Mouse (Mus musculus): ENCODE measurements around the gene Trim41. TPM values are rescaled to one million over a fixed set of nuclear protein-coding genes. Genes with fewer than 3 reads are reported as not detected.
"Not testable (repeated sequence)": the region's sequence is repeated elsewhere in the genome, so short reads cannot be mapped to it uniquely, and the experiment has no call there.

Trim41 gene
- 10 to 100 TPM; 62.4 to 69.7 TPM for total RNA-seq (2021)
- long read RNA-seq, experiment 1, partial matches to known transcripts = 4 of 8 reads
- long read RNA-seq, experiment 1, other reads (novel, unspliced or antisense) = 2 of 8 reads
- long read RNA-seq, experiment 2, transcript Trim41-201 (6 exons, 3,432 nt) = major isoform, 6 of 24 reads
- long read RNA-seq, experiment 2, partial matches to known transcripts = 6 of 24 reads
- long read RNA-seq, experiment 2, other reads (novel, unspliced or antisense) = 12 of 24 reads

DNA sequence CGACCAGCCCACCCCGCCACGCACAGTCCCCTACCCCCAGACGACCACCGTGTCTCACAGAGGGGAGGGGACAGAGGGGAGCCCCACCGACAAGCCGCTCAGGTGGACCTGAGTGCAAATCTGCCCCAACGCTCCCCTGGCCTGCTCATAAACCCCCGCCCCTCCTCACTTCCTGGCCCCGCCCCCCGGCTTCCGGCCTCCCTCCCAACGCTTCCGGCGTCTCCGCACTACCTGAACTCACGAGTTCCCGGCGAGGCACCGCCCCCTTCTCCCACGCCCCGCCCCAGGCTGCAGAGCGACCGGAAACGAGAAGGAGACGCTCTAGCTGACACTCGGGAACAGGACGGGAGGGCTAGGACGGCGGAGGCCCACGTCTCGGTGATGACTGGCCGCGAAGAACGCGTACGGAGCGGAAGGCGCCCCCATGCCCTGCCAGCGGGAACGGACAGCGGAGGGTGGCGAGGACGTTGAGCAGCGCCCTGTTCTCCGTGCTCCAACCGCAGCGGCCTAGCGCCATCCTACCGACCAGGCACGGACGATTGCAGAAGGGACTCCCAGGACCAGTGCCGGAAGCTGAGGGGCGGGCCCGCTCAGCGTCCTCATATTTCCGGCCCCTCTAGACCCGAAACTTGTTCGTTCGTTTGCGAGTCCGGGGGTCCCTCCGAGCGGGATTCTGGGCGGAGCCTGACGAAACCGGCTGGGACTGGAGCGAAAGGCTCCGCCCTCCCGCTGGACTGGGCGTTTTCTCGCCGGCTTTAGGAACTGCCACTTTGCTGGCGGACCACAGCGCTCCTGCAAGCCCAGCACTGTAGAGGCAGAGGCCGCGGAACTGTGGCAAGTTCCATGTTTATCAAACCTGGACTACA is at the start of gene Trim41:
Gene Trim41, minus strand, starts transcription at position 554 of the 866 bp plus-strand sequence.
- peak; percentile 98 to 99 for DNase-seq (ENCODE audit: low spot score in 2 of 2)

DNA sequence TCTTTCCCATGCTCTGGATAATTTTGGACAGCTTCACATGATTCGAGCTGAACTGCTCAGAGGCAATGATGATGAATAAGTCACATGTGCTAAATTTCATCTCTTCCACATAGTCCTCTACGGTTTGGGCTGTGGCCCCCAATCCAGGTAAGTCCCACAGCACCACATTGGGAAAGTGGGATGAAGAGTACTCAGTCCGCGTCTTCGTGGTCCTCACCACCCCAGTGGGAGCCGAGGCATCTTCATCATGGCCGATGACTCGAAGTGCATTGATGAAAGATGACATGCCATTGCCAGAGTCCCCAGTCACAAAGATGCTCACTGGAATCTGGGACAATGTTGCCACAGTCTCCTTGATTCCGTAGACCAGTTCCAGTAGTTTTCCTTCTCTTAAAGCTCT is 49.3 kb upstream of the Trim41 start:
- no peak for DNase-seq (ENCODE audit: low spot score in 2 of 2)

DNA sequence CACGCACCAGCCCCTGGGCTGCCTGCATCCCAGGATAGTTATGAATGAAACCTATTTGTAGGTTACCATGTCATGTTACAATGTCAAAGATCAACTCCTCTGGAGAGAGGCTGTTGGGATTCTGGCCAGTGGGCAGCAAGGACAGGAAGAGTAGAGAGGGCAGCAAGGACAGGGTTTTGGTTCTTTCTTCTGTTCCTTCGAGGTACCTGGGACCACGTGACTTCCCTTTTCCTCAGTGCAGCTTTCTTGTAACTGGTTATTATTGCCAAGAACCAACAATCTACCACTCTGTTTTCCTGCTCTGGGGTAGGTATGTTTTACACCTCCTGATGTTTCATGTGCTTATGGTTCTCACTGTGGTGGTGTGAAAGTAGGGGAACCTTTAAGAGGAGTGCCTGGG is 46.7 kb upstream of the Trim41 start:
- no peak for DNase-seq (ENCODE audit: low spot score in 2 of 2)

DNA sequence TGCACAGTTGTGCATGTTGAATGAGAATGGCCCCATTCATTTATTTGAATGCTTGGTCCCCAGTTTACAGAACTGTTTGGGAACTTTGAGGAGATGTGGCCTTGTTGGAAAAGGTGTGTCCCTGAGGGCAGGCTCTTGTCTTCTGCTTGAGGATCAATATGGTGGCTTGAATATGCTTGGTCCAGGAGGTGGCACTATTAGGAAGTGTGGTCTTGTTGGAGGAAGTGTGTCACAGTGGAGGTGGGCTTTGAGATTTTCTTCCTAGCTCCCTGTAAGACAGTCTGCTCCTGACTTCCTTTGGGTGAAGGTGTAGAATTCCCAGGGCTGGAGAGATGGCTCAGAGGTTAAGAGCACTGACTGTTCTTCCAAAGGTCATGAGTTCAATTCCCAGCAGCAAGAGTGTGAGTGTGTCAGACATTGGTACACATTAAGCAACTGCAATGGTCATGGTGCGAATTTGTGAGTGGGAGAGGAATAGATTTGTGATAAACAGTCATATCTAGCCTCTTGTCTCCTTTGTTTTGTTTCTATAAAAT is 45.7 kb upstream of the Trim41 start:
- DNase-seq (ENCODE audit: low spot score in 2 of 2) = no peak

DNA sequence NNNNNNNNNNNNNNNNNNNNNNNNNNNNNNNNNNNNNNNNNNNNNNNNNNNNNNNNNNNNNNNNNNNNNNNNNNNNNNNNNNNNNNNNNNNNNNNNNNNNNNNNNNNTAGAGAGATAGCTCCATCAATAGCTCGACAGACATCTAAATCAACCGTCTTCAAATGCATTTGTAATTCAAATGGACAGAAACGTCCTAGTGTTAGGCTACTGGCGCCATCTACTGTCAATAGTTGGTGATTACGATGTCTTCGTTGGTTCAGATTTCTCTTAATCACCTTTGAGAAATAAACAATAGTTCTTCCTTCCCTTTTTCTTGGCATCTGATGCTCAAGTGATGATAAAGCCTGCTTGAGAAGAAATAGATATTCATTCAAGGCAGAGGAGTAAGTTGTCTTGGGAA is 41.9 kb upstream of the Trim41 start:
- DNase-seq (ENCODE audit: low spot score in 2 of 2) = no peak

DNA sequence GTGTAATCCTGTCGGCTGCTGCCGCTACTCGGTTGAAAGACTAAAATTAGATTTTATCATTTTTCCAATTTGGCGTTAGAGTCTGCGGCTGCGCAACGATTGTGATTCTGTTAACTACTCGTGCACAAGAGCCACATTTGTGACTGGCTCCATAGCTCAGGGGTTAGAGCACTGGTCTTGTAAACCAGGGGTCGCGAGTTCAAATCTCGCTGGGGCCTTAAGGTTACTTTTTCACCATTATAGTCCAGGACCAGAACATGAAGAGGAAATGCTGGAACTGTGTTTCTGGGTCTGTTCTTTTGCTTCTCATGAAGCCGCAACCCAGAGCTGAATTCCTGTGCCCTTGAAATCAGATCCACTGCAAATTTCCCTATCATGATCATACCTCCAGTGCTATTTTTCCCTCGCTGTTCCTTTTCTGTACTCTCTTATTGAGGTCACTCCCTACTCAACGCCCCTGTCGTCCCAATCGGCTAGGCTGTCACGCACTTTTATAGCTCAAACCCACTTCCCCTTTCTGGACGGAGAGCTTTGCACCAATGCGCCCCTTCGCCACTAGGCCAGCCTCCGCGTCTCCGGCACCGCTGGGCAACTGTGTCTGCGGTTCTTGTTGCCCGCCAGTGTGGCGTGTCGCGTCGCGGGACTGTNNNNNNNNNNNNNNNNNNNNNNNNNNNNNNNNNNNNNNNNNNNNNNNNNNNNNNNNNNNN is 36.5 kb upstream of the Trim41 start:
- peak; percentile 61 to 67 for DNase-seq (ENCODE audit: low spot score in 2 of 2)

DNA sequence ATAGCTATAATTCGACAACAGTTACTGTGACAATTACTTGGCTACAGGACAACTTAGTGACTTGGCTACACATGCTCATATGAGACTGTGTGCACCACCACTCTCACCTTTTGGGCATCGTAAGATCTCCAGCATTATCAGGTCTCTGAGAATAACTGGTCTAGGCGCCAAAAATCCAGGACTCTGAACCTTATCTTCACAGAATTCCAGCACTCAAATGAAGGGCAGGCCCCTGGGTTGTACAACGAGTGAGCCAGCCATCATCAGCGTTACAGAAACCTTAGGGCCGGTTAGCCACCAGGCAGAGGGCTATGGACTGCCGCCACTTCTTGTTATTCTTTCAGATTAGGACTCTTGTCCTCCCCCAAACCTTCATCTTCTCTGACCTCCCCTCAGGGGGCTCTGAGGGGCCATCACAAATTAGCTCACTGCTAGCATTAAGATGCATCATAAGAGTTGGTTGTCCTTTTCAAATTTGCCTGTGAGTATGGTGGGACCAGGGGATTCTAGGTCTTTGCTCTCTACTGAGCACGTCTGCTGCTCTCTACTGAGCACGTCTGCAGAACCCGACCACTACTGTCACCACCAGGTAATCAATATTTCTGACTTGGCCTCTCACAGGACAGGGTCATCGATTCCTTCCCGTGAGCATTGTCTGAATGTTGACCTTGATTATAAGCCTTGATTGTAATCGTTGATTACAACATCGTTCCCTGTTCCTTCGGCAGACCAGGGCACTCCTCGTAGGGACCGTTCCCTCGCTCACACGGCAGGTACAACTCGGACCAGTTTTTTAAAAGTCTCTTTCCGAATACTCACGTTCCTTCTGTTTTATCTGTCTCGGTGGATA is 35.7 kb upstream of the Trim41 start:
- DNase-seq (ENCODE audit: low spot score in 2 of 2) = no peak

DNA sequence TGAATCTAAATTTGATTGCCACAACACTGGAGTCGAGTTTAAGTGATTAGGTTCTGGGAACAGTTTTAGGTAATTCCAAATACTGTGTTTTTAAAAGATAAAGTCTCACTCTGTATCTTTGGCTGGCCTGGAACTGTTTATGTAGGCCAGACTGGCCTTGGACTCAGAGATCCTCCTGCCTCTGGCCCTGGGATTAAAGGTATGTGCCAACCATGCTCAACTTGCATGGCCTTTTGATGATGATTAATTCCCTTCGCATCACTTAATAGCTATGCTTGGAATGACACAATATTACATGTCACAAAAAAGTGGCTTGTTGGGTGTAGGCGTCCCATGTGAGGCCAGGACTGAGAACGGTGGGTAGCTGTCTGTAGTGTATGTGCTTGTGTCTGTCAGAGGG is 35.0 kb upstream of the Trim41 start:
- DNase-seq (ENCODE audit: low spot score in 2 of 2) = no peak

DNA sequence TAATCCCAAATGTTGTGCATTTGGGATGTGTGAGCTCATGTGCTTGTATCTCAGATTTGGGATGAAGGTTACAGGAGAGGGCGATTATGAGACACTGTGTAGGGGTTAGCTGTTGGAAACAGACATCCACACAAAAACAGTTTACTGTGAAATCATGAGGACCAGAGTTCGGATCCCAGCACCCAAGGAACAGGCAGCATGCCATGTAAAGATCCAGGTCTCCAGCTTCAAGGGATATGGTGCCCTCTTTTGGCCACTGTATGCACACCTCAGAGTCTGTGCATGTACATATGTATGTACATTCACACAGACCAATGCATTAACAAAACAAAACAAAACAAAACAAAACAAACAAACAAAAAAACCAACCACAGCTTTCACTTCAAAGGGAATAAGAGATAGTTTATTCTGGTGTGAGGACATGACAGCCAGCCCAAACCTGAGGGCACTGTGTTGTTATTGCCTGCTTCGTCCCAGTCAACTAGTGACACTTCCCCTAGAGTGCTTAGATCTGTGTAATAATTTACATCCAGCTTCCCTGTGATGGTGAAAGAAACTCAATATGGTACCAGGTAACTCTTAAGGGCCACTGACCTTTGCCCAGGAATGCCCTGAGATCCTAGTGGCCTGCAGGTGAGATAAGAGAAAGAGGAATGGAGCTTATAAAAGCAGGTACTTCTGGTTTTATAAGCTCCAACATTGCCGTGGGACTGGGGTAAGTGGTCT is 34.3 kb upstream of the Trim41 start:
- DNase-seq (ENCODE audit: low spot score in 2 of 2) = no peak

DNA sequence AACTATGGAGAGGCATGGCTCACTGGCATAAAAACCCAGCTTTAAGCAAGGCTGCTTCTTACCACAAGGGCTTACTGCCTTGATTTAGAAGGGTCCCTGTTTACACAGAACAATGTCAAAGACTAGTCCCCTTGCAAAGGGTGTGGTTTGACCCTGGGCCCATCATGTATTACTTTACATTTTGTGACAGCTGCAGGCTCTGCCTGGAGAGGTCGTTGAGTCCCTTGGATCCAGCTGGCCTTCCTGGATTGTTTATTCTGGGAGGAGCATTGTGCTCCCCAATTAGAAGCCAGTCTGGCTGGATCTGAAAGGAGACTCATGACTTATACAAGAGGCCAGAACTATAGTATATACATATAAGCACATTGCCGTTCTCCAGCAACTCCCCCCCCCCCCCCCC is 33.1 kb upstream of the Trim41 start:
- no peak for DNase-seq (ENCODE audit: low spot score in 2 of 2)

DNA sequence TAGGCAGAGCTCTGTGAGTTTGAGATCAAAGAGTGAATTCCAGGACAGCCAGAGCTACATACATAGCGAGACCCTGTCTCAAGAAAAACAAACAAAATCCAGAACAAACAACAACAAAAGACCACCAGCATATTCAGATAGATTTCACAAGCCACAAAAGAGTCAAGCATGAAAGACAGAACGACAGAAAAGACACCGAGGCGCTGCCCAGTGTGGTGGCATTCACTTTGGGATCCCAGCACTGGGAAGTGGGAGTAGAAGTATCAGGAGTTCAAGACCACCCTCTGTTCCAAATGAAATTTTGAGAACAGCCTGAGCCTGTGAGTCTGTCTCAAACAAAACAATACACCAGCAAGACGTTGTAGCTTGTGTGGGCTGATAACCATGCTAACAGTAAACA is 29.7 kb upstream of the Trim41 start:
- DNase-seq (ENCODE audit: low spot score in 2 of 2) = no peak

DNA sequence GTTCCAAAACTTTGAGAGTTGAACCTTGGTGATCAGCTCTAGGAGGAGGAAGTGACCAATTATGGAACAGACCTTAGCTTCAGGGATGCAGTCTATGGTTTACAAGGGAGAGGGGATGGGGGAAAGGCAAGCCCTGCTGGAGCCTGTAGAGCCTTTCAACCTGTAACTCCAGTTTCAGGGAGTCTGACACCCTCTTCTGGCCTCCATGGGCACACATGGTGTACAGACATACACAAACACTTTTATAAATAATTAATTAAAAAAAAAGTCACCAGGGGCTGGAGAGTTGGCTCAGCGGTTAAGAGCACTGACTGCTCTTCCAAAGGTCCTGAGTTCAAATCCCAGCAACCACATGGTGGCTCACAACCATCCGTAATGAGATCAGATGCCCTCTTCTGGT is 29.2 kb upstream of the Trim41 start:
- DNase-seq (ENCODE audit: low spot score in 2 of 2) = not testable (repeated sequence)

DNA sequence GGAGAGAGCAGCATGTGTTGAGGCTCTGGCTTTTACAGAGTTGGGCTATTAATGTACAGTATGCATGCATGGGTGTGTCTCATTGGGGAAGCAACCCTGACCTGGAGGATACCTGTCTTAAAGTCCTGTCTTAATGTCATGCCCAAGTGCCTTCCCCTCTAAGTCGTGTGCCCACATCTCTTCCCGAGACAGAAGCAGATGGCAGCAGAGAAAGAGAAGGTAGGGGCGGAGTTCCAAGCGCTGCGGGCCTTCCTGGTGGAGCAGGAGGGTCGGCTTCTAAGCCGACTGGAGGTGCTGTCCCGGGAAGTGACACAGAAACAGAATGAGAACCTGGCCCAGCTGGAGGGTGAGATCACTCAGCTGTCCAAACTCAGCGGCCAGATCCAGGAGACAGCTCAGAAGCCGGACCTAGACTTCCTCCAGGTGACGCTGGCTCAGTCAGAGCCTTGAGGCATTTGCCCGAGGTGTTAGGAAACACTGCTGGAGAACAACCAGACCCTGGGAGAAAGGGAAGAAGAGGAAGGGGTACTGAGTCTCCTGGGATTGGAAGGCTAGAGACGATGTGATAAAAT is 28.2 kb upstream of the Trim41 start:
- DNase-seq (ENCODE audit: low spot score in 2 of 2) = no peak

DNA sequence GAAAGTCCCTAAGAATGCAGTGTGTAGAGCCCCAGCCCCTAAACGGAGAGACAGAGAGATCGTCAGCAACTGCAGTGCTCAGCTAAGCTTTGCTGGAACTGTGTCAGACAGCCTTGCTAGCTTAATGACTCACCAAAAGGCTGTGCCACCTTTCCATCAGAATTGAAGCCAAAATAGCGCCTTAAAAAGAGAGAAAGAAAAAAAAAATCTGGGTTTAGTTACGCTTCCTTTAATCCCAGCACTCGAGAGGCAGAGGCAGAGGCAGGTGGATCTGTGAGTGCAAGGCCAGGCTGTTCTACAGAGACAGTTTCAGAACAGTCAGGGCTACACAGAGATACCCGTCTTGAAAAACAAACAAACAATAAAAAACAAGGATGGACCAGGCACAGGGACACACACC is 27.2 kb upstream of the Trim41 start:
- DNase-seq (ENCODE audit: low spot score in 2 of 2) = no peak

DNA sequence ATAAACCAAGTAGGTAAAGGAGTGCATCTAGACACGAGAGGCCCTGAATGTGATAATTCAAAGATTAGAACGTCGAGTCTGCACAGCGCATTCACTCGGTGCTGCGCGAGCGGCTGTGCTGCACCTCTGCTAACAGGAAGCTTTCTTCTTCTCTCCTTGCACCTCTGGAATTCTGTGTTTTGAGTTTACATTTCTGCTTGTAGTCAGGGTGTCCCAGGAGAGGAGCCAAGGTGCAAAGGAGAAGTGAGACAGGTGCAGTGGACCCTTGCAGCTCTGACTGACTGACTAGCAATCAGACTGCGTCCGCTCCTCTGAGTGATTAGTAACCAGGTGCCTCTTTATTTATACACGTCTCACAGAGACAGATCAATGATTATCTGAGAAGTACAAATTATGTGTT is 26.0 kb upstream of the Trim41 start:
- no peak for DNase-seq (ENCODE audit: low spot score in 2 of 2)

DNA sequence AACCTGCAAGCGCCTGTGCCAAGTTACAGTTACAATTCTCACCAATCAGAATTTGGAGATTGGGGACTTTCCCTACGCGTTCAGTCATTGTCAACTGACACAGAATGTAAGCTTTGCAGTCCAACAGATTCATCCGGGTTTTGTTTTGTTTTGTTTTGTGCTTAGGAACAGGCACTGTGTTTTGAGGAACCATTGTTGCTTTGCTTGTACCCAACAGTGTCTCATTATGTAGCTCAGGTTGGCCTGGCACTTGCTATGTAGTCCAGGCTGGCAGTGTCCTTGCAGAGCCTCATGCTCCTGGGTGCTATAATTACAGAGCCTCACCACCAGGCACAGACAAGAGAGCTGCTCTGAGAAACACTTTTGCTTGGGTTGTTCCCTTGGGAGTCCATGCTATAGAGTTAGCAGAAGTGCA is 25.2 kb upstream of the Trim41 start:
- DNase-seq (ENCODE audit: low spot score in 2 of 2) = no peak

DNA sequence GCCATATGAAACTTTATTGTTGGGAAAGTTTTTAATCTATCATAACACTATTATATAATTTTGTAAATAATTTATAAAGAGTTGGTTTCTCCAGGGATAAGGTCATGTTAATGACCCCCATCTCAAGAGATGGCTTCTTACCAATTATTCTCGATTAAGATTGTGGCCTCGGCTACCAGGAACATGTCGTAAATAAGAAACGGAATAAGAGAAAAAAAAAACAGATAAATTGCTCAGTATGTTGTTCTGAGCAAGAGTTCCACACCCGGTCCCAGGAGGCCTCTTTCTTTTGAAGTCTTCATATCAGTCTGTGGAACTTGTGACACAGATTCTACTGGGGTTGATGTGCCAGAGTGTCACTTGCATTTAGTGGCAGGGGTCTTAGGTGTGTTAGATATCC is 24.1 kb upstream of the Trim41 start:
- no peak for DNase-seq (ENCODE audit: low spot score in 2 of 2)

DNA sequence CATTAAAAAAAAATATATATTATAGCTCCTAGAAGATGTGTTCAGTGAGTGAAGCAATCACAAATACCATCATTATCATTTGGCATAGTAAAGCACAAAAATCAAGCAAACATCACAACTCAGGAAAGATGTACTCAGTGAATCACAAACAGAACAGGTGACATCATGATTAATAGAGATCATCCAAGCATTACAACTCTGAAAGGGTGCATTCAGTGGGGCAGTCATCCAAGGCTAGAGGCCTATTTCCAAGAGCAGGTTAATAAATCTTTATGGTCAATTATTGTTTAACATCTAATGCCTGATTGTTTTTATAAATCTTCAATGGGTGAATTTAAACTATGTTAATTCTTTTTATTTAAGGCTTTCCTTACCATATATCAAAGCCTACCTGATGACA is 23.7 kb upstream of the Trim41 start:
- DNase-seq (ENCODE audit: low spot score in 2 of 2) = no peak

DNA sequence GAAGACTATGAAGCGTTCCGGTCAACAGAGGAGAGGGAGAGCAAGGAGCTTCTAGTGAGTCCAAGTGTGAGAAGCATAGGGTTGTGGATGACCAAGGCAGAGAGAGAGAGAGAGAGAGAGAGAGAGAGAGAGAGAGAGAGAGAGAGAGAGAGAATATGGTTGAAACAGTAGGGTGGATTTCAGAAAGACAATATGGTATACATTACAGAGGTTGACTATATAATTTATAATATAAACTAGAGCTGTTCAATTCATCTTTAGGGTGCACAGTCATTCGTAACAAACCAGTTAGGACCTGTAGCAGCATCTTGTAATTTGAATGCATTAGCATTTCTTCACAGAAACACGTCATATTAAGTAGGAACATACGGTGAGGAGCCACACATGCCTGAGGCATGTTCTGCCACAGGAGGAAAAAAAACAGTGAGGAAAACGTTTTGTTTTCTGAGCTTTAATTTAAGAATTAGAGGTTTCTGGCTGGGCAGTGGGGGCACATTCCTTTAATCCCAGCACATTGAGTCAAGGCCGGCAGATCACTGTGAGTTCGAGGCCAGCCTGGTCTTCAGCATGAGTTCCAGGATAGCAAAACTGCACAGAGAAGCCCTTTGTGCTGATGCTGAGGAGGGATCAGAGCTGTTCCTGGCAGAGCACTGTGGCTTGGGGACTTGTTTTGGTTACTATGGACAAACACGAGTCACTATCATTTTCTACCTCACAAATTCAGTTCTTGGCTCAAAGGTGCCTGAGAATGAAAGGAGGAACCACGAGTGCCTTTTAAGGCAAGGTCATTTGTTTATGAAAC is 21.9 kb upstream of the Trim41 start:
- no peak for DNase-seq (ENCODE audit: low spot score in 2 of 2)

Data from adrenal gland, postnatal 4 days (tissue).